Mouse (Mus musculus): ENCODE measurements around the gene Ppp2r5e.

GRCm38 (mm10) chr12:75531895-75532294 is 64.2 kb downstream of the Ppp2r5e start:
- no peak for TF ChIP-seq CTCF (IDR thresholded peaks at IDR 0.05; ENCODE audit: borderline replicate concordance, insufficient read depth, low read depth, low read length)
- no peak for TF ChIP-seq POLR2A (IDR thresholded peaks at IDR 0.05; ENCODE audit: borderline replicate concordance, insufficient read depth, low read length)

Measured in cerebellum, adult 2 months (tissue).